Mouse (Mus musculus) heart, postnatal 14 days (tissue): Measurements from ENCODE around the gene Catsperb. TPM values are rescaled to one million over a fixed set of nuclear protein-coding genes. Genes with fewer than 3 reads are reported as not detected.
A peak's percentile ranks its signal among the peaks of the same experiment; 100 is the strongest.
"Not testable (repeated sequence)": the region's sequence is repeated elsewhere in the genome, so short reads cannot be mapped to it uniquely, and the experiment has no call there.

Source experiments
- DNase-seq, 2 experiments: peaks; one replicate each; pipeline ENCODE4 v3.0.0; 2021 to 2022
- intact Hi-C: fragments of 180-260 bp; cut with DNase I; formaldehyde crosslinking; loops from one replicate; pipeline ENCODE4 v1.15.1; 2025
- long read RNA-seq, 2 experiments: library from polyadenylated mRNA; stranded (forward); transcript quantifications; one replicate each; pipeline ENCODE4 v2.0.0; 2021
- microRNA-seq, 2 experiments: library from miRNA; unstranded; fragments of <30 nt; microRNA quantifications; one replicate each; pipeline ENCODE4 v1.2.0; 2021 to 2022
- total RNA-seq, 2 experiments: library from RNA; stranded (reverse); gene quantifications; 2 replicates each; pipeline ENCODE4 v1.2.3; 2021

Catsperb gene
- total RNA-seq, result not detected
- long read RNA-seq, experiment 1, result 0 reads
- long read RNA-seq, experiment 2, partial matches to known transcripts, result 0 of 1 reads
- long read RNA-seq, experiment 2, other reads (novel, unspliced or antisense), result 1 of 1 reads

DNA sequence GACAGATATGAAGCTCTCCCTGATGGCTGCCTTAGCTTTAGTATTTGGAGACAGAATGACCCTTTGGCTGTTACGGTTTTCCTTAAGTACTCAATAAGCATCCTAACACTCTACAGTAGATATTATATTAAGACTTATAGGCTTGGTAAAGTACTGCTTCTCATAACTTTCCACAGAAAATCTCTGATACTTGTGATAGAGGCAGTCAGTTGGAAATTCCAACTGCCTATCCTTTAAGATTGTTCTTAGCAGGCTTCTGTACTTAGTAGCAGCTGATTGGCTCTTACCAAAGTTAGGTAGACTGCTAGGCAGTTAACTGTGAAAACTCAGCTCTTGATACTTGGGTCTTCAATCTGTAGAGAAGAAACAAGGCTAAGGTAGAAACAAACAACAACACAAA is at the start of gene Catsperb:
Catsperb (plus strand) TSS at position 301 of the 400 bp plus-strand sequence.
- intact Hi-C loops, result loop anchor here (2.0 kb wide), 1 partner anchor 238 kb away; no protein-coding TSS in a partner anchor
- not testable (repeated sequence) for DNase-seq

- intact Hi-C loops, result loop anchor here (5.0 kb wide), 1 partner anchor 239 kb away; no protein-coding TSS in a partner anchor
- DNase-seq, result peak in 1 of 2 experiments; percentile 0
Measured at GRCm38 (mm10) chr12:101361468-101361867, 43.0 kb upstream of the Catsperb start.

GRCm38 (mm10) chr12:101381460-101381859 is 23.0 kb upstream of the Catsperb start:
- DNase-seq, intact Hi-C loops: not testable (repeated sequence)

- no peak for DNase-seq
- intact Hi-C loops, result no loop called here
Measured at GRCm38 (mm10) chr12:101426131-101426530, 21.7 kb downstream of the Catsperb start.

- intact Hi-C loops, result no loop called here
- DNase-seq, result no peak
Measured at GRCm38 (mm10) chr12:101462051-101462450, 57.6 kb downstream of the Catsperb start.

GRCm38 (mm10) chr12:101483571-101483970 is 79.1 kb downstream of the Catsperb start:
- DNase-seq, result no peak
- intact Hi-C loops, result no loop called here

GRCm38 (mm10) chr12:101511326-101511725 is 106.9 kb downstream of the Catsperb start:
- intact Hi-C loops, DNase-seq: not testable (repeated sequence)

GRCm38 (mm10) chr12:101606622-101607021 is 202.2 kb downstream of the Catsperb start:
- intact Hi-C loops, DNase-seq: not testable (repeated sequence)

DNA sequence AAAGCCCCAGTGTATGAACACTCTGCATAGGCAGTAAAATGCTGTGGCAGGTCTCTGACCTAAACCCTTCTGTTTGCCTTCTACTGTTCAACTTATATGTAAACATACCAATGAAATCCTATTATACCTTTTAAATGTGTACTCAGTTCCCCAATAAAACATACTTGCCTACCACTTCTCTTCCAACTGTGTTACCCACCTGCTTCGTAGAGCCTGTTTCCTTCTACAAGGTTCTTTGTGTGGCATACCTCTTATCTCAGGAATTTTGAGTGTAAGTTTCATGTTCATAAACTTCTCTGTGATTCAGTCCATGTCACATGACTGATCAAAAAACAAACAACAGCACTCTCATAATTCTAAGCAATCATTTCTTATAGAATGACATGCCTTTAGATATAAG is 228.7 kb downstream of the Catsperb start:
- intact Hi-C loops, result no loop called here
- no peak for DNase-seq

DNA sequence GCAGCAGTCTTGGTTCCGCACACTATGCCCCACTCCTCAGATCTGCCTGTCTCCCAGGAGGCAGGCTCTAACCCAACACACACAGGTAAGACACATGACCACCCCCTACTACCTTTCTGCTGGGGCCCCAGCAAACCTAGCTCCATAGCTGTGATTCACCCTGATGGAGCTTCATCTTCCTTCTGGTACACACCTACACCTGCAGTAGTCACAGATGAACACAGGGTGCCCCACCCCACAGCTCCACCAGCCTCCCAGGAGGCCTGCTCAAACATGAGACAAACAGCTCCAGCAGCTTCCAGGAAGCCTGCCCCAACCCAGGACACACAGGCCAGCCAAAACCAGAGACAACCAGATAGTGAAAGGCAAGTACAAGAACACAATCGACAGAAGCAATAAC is 263.0 kb downstream of the Catsperb start:
- intact Hi-C loops, result no loop called here
- DNase-seq, result no peak

Small RNAs within 50 kb of the gene (microRNA-seq; reads per million reads assigned to microRNA genes)
- gene Gm24542, result 0 reads per million in 2 experiments
